Mouse (Mus musculus) myocyte (in vitro differentiated cells): Measurements from ENCODE around the gene Etv1.

Source experiments
- CEBPB ChIP-seq: IDR thresholded peaks from 2 replicates; pipeline ENCODE4 v1.6.1; 2011; ENCODE audit warnings: mild to moderate bottlenecking, moderate library complexity; ENCODE audit not compliant: poor library complexity, insufficient read depth, severe bottlenecking
- E2F4 ChIP-seq: IDR thresholded peaks from one replicate; pipeline ENCODE4 v1.6.1; 2011; ENCODE audit warnings: mild to moderate bottlenecking, control low read depth, moderate library complexity; ENCODE audit not compliant: insufficient read depth
- MAX ChIP-seq: IDR thresholded peaks from one replicate; pipeline ENCODE4 v1.6.1; 2011; ENCODE audit warnings: low read depth, mild to moderate bottlenecking, control low read depth
- MYOD1 ChIP-seq, 3 experiments: IDR thresholded peaks; one replicate each; pipeline ENCODE4 v1.6.1; 2011; ENCODE audit warnings: control low read depth in 2 of 3, low read depth in 2 of 3, mild to moderate bottlenecking in 2 of 3, moderate library complexity in 1 of 3; ENCODE audit not compliant: insufficient read length in 2 of 3, control insufficient read depth in 1 of 3
- MYOG ChIP-seq, 3 experiments: IDR thresholded peaks; one replicate each; pipeline ENCODE4 v1.6.1; 2011; ENCODE audit warnings: control low read depth in 2 of 3, low read depth in 2 of 3, mild to moderate bottlenecking in 2 of 3; ENCODE audit not compliant: insufficient read length in 2 of 3, control insufficient read depth in 1 of 3, insufficient read depth in 1 of 3
- POLR2A ChIP-seq: IDR thresholded peaks from one replicate; pipeline ENCODE4 v1.6.1; 2011; ENCODE audit warnings: low read depth, mild to moderate bottlenecking, control low read depth, moderate library complexity; ENCODE audit not compliant: insufficient read length
- POLR2AphosphoS2 ChIP-seq: IDR thresholded peaks from one replicate; pipeline ENCODE4 v1.6.1; 2011; ENCODE audit warnings: low read depth, control low read depth; ENCODE audit not compliant: insufficient read length
- REST ChIP-seq: IDR thresholded peaks from one replicate; pipeline ENCODE4 v1.6.1; 2011; ENCODE audit warnings: mild to moderate bottlenecking, control low read depth, moderate library complexity; ENCODE audit not compliant: insufficient read depth, insufficient read length
- SRF ChIP-seq: IDR thresholded peaks from one replicate; pipeline ENCODE4 v1.6.1; 2011; ENCODE audit warnings: low read depth; ENCODE audit not compliant: control insufficient read depth, insufficient read length
- TCF12 ChIP-seq: IDR thresholded peaks from one replicate; pipeline ENCODE4 v1.6.1; 2011; ENCODE audit warnings: mild to moderate bottlenecking, control low read depth; ENCODE audit not compliant: poor library complexity, insufficient read depth, severe bottlenecking
- TCF3 ChIP-seq: IDR thresholded peaks from one replicate; pipeline ENCODE4 v1.6.1; 2011; ENCODE audit warnings: low read depth, control low read depth; ENCODE audit not compliant: insufficient read length
- USF1 ChIP-seq: IDR thresholded peaks from one replicate; pipeline ENCODE4 v1.6.1; 2011; ENCODE audit warnings: low read depth, mild to moderate bottlenecking, control low read depth, moderate library complexity

- TF ChIP-seq E2F4 (no peak), TCF12 (no peak), POLR2A (no peak), USF1 (no peak), REST (no peak), MYOG (IDR thresholded peaks at IDR 0.05; ENCODE audit: control insufficient read depth in 1 of 3, insufficient read depth in 1 of 3, insufficient read length in 2 of 3, low read depth in 2 of 3) (no peak), MYOD1 (IDR thresholded peaks at IDR 0.05; ENCODE audit: control insufficient read depth in 1 of 3, insufficient read length in 2 of 3, low read depth in 2 of 3) (no peak), CEBPB (no peak), POLR2AphosphoS2 (no peak), MAX (no peak), TCF3 (no peak), SRF (no peak)
These were observed 85.0 kb downstream of the Etv1 start for GRCm38 (mm10) chr12:38863982-38864828.
